Mouse (Mus musculus) C2C12 (cell line): ENCODE measurements around the gene Stx2.
"Not testable (repeated sequence)": the region's sequence is repeated elsewhere in the genome, so short reads cannot be mapped to it uniquely, and the experiment has no call there.

Experiments
- CTCF ChIP-seq: IDR thresholded peaks from one replicate; pipeline ENCODE4 v1.5.1; 2011; ENCODE audit not compliant: control insufficient read depth, insufficient read depth, insufficient read length
- MYOD1 ChIP-seq: IDR thresholded peaks from one replicate; pipeline ENCODE4 v1.6.1; 2011; ENCODE audit warnings: low read depth; ENCODE audit not compliant: control insufficient read depth, insufficient read length
- USF1 ChIP-seq: IDR thresholded peaks from one replicate; pipeline ENCODE4 v1.6.1; 2011; ENCODE audit warnings: low read depth, mild to moderate bottlenecking, control low read depth, moderate library complexity

DNA sequence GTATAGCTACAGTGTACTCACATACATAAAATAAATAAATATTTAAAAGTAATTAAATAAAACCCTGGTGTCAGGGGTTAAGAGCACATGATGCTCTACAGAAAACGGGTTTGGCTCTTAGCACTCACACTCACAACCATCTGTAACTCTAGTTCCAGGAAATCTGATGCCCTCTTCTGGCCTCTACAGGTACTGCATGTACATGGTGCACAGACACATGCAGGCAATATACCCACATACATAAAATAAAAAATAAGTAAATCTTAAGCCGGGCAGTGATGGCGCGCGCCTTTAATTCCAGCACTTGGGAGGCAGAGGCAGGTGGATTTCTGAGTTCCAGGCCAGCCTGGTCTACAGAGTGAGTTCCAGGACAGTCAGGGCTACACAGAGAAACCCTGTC is 54.0 kb downstream of the Stx2 start:
- TF ChIP-seq CTCF, USF1, MYOD1: not testable (repeated sequence)
